Mouse (Mus musculus): Measurements from ENCODE around the gene Lrrc4c.

GRCm38 (mm10) chr2:97618589-97618988, 1300.6 kb downstream of the Lrrc4c start:
- no peak for TF ChIP-seq POLR2A (IDR thresholded peaks at IDR 0.05; ENCODE audit: extremely low read depth, insufficient read depth, low read length)
- TF ChIP-seq CTCF (IDR thresholded peaks at IDR 0.05; ENCODE audit: extremely low read depth, insufficient read depth, low read length) = no peak
